Mouse (Mus musculus) small intestine, adult 2 months (tissue): ENCODE measurements around the gene Spef2.

Experiments
- CTCF ChIP-seq: fragments of 200-500 bp; IDR thresholded peaks from 2 replicates; pipeline ENCODE4 v1.5.1; 2012; ENCODE audit warnings: low read depth, mild to moderate bottlenecking, control low read depth, inconsistent platforms, low read length, moderate library complexity, mixed read lengths; ENCODE audit not compliant: insufficient replicate concordance, insufficient read length; ENCODE audit errors: extremely low read depth
- POLR2A ChIP-seq: fragments of 200-500 bp; IDR thresholded peaks from 2 replicates; pipeline ENCODE4 v1.6.1; 2012; ENCODE audit warnings: low read depth, mild to moderate bottlenecking, control low read depth, inconsistent platforms, low read length, moderate library complexity

- TF ChIP-seq CTCF: no peak
- TF ChIP-seq POLR2A: no peak
These were observed 117.0 kb downstream of the Spef2 start for GRCm38 (mm10) chr15:9631657-9632056.
